Mouse (Mus musculus): ENCODE results near the gene Kcnj4.

Kcnj4 gene

GRCm38 (mm10) chr15:79455106-79455810, 49.8 kb downstream of the Kcnj4 start, which contains the start of gene Csnk1e:
Csnk1e (minus strand) TSS chr15:79455566.
- peak in 1 of 2 experiments; percentile 47 for DNase-seq (ENCODE audit: low spot score in 2 of 2)

- DNase-seq (ENCODE audit: low spot score in 2 of 2) = no peak
Observed at GRCm38 (mm10) chr15:79453831-79454230, 51.2 kb downstream of the Kcnj4 start.

GRCm38 (mm10) chr15:79448041-79448440, 57.0 kb downstream of the Kcnj4 start:
- no peak for DNase-seq (ENCODE audit: low spot score in 2 of 2)

GRCm38 (mm10) chr15:79445786-79446654, 59.0 kb downstream of the Kcnj4 start:
- DNase-seq (ENCODE audit: low spot score in 2 of 2) = no peak

- no peak for DNase-seq (ENCODE audit: low spot score in 2 of 2)
Observed at GRCm38 (mm10) chr15:79443856-79444410, 61.1 kb downstream of the Kcnj4 start.

GRCm38 (mm10) chr15:79442961-79443518, 62.0 kb downstream of the Kcnj4 start:
- DNase-seq (ENCODE audit: low spot score in 2 of 2) = no peak

GRCm38 (mm10) chr15:79442257-79442611, 62.8 kb downstream of the Kcnj4 start:
- DNase-seq (ENCODE audit: low spot score in 2 of 2) = no peak

GRCm38 (mm10) chr15:79441331-79442256, 63.4 kb downstream of the Kcnj4 start:
- peak; percentile 68 to 83 for DNase-seq (ENCODE audit: low spot score in 2 of 2)

- no peak for DNase-seq (ENCODE audit: low spot score in 2 of 2)
Observed at GRCm38 (mm10) chr15:79440651-79441330, 64.2 kb downstream of the Kcnj4 start.

- DNase-seq (ENCODE audit: low spot score in 2 of 2) = no peak
Observed at GRCm38 (mm10) chr15:79440223-79440622, 64.8 kb downstream of the Kcnj4 start.

- DNase-seq (ENCODE audit: low spot score in 2 of 2) = no peak
Observed at GRCm38 (mm10) chr15:79439386-79439785, 65.7 kb downstream of the Kcnj4 start.

GRCm38 (mm10) chr15:79438816-79439215, 66.2 kb downstream of the Kcnj4 start:
- DNase-seq (ENCODE audit: low spot score in 2 of 2) = no peak

- DNase-seq (ENCODE audit: low spot score in 2 of 2) = no peak
Observed at GRCm38 (mm10) chr15:79438209-79438810, 66.7 kb downstream of the Kcnj4 start.

- no peak for DNase-seq (ENCODE audit: low spot score in 2 of 2)
Observed at GRCm38 (mm10) chr15:79437541-79438208, 67.4 kb downstream of the Kcnj4 start.

GRCm38 (mm10) chr15:79436481-79436921, 68.5 kb downstream of the Kcnj4 start:
- no peak for DNase-seq (ENCODE audit: low spot score in 2 of 2)

- no peak for DNase-seq (ENCODE audit: low spot score in 2 of 2)
Observed at GRCm38 (mm10) chr15:79435191-79435671, 69.8 kb downstream of the Kcnj4 start.

Measured in thymus, postnatal 10 days (tissue).